Mouse (Mus musculus) effector memory CD4-positive, alpha-beta T cell, adult 7 months (primary cell): Measurements from ENCODE around the gene Rreb1. TPM values are rescaled to one million over a fixed set of nuclear protein-coding genes. Genes with fewer than 3 reads are reported as not detected.

Experiments used
- polyA plus RNA-seq: library from polyadenylated mRNA; unstranded; fragments of 100-300 nt; shearing (Covaris generic); gene quantifications from one replicate; pipeline ENCODE4 v1.2.1, GENCODE M21; 2017

Rreb1 gene
- 16.9 TPM for polyA plus RNA-seq

GRCm38 (mm10) chr13:37778147-37778593 lies at the start of gene Rreb1:
TSS of gene Rreb1 (plus strand) at chr13:37778400.

DNA sequence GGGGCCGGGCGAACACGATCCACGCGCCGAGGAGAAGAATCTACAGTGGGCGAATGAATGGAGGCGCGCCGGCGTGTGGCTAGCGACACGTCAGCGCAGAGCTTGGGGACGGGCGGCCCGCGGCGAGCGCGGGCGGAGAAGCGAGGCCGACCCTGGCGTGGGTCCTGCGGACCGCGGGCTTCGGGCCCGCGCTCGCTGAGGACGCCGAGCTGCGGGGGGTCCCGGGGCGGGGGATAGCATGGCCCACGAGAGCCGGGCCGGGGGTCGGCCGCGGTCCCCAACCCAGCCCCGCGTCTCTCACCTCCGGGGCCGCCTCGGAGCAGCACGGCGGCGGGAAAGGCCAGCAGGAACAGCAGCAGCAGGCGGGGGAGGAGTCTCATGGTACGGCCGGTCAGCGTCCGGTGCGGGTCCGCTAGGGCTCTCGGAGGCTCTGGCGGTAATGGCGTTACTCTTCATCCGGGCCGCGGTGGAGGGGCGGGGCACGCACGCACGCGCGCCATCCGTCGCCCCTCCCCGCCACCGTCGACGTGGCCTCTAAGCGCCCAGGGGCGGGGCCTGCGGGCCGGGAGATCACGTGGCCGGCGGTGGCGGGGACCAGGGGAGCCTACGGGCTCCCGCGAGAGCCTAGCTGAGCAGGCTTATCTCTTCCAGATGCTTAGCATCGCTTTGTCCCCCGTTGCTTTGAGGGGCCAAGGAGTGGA lies 215.7 kb downstream of the Rreb1 start, which contains the start of gene Ssr1:
Ssr1 (minus strand) TSS at position 514 of the 701 bp plus-strand sequence.

Other genes starting within 250 kb of the Rreb1 start
- 46.7 TPM for gene Ssr1, start 215.8 kb downstream of the Rreb1 start, polyA plus RNA-seq